Mouse (Mus musculus) thymus, adult 2 months (tissue): ENCODE results near the gene Gm48552. TPM values are rescaled to one million over a fixed set of nuclear protein-coding genes. Genes with fewer than 3 reads are reported as not detected.

Source experiments
- DNase-seq: peaks from one replicate; pipeline ENCODE4 v3.0.0; 2021
- H3K27ac ChIP-seq: fragments of 200-500 bp; 2 replicates; pipeline ENCODE4 v1.5.1; 2012; ENCODE audit warnings: low read length, control low read depth; ENCODE audit not compliant: control insufficient read depth, insufficient read depth
- H3K27me3 ChIP-seq: fragments of 200-500 bp; 2 replicates; pipeline ENCODE4 v1.6.1; 2012; ENCODE audit warnings: mild to moderate bottlenecking, low read length, moderate library complexity, mixed read lengths; ENCODE audit not compliant: control insufficient read depth, insufficient read depth
- H3K36me3 ChIP-seq: fragments of 200-500 bp; 2 replicates; pipeline ENCODE4 v1.6.1; 2012; ENCODE audit warnings: mild to moderate bottlenecking, low read length, moderate library complexity; ENCODE audit not compliant: control insufficient read depth, insufficient read depth
- H3K4me1 ChIP-seq: fragments of 200-500 bp; replicated peaks from 2 replicates; pipeline ENCODE4 v1.6.1; 2012; ENCODE audit warnings: low read length; ENCODE audit not compliant: control insufficient read depth, insufficient read depth
- H3K4me3 ChIP-seq: fragments of 200-500 bp; 2 replicates; pipeline ENCODE4 v1.5.1; 2012; ENCODE audit warnings: mild to moderate bottlenecking, low read length, control low read depth, moderate library complexity; ENCODE audit not compliant: control insufficient read depth, insufficient read depth
- CTCF ChIP-seq: fragments of 200-500 bp; IDR thresholded peaks from 2 replicates; pipeline ENCODE4 v1.5.1; 2012; ENCODE audit warnings: mild to moderate bottlenecking, control low read depth, low read length, moderate library complexity, borderline replicate concordance; ENCODE audit not compliant: control insufficient read depth, poor library complexity, insufficient read depth; ENCODE audit errors: extremely low read depth
- POLR2A ChIP-seq: fragments of 200-500 bp; IDR thresholded peaks from 2 replicates; pipeline ENCODE4 v1.6.1; 2012; ENCODE audit warnings: mild to moderate bottlenecking, low read length, control low read depth, moderate library complexity; ENCODE audit not compliant: control insufficient read depth, poor library complexity, insufficient read depth; ENCODE audit errors: extremely low read depth
- WGBS: fragments of 180-500 bp; shearing (Covaris S2); methylation state at CpG from one replicate; pipeline ENCODE4 v1.1.7; 2018; 5-methylcytosine and 5-hydroxymethylcytosine counted together
- polyA plus RNA-seq: library from polyadenylated mRNA; depleted of rRNA; stranded (reverse); fragments of >200 nt; gene quantifications from 2 replicates; pipeline ENCODE4 v1.2.3, GENCODE M21; 2012

Gene Gm48552
- polyA plus RNA-seq, 1 experiment = 8.4 TPM

- TF ChIP-seq CTCF (peak; percentile 22; the same call in 1 of the 2 replicates), POLR2A (no peak)
- H3K36me3 ChIP-seq = no peaks in the 10 kb centered on the region
- H3K4me3 ChIP-seq = no peak overlapping the region
Measured at GRCm38 (mm10) chr10:81404720-81405119, 15.9 kb downstream of the Gm48552 start.

GRCm38 (mm10) chr10:81405588-81406201, 16.9 kb downstream of the Gm48552 start:
- peak; percentile 68 for DNase-seq
- no peaks in the 10 kb centered on the region for H3K27me3 ChIP-seq
- H3K4me1 ChIP-seq = peaks cover 10% of the 10 kb centered on the region
- WGBS = 73% methylated on average over 13 of the region's 13 CpGs
- no peak overlapping the region for H3K27ac ChIP-seq
- H3K36me3 ChIP-seq = no peaks in the 10 kb centered on the region
- no peak overlapping the region for H3K4me3 ChIP-seq
- TF ChIP-seq POLR2A (no peak), CTCF (peak; percentile 74)

More at GRCm38 (mm10) chr10:81404720-81405119, 15.9 kb downstream of the Gm48552 start:
- peaks cover 10% of the 10 kb centered on the region for H3K4me1 ChIP-seq
- 47% methylated on average over 18 of the region's 18 CpGs for WGBS
- no peaks in the 10 kb centered on the region for H3K27me3 ChIP-seq
- H3K27ac ChIP-seq = no peak overlapping the region
- DNase-seq = no peak

- H3K36me3 ChIP-seq = no peaks in the 10 kb centered on the region
- 75% methylated on average over 24 of the region's 24 CpGs for WGBS
- H3K4me1 ChIP-seq = peaks cover 10% of the 10 kb centered on the region
- H3K27me3 ChIP-seq = no peaks in the 10 kb centered on the region
- no peak overlapping the region for H3K4me3 ChIP-seq
- no peak overlapping the region for H3K27ac ChIP-seq
- TF ChIP-seq CTCF = no peak
- TF ChIP-seq POLR2A = no peak
- DNase-seq = no peak
Measured at GRCm38 (mm10) chr10:81406504-81407440, 18.0 kb downstream of the Gm48552 start.

GRCm38 (mm10) chr10:81407539-81408423, 19.0 kb downstream of the Gm48552 start:
- Histone ChIP-seq H3K36me3 (no peaks in the 10 kb centered on the region), H3K27me3 (no peaks in the 10 kb centered on the region), H3K4me3 (no peak overlapping the region), H3K4me1 (peaks cover 10% of the 10 kb centered on the region), H3K27ac (no peak overlapping the region)
- DNase-seq = no peak
- 33% methylated on average over 31 of the region's 31 CpGs for WGBS
- TF ChIP-seq CTCF (0 out of 2 replicates have a peak, but pooled peaks have one; percentile 18), POLR2A (no peak)

GRCm38 (mm10) chr10:81408424-81408729, 19.6 kb downstream of the Gm48552 start:
- TF ChIP-seq POLR2A (no peak), CTCF (no peak)
- Histone ChIP-seq H3K4me3 (no peak overlapping the region), H3K4me1 (peaks cover 10% of the 10 kb centered on the region), H3K27me3 (no peaks in the 10 kb centered on the region), H3K36me3 (no peaks in the 10 kb centered on the region), H3K27ac (no peak overlapping the region)
- no peak for DNase-seq
- 89% methylated on average over 13 of the region's 13 CpGs for WGBS

GRCm38 (mm10) chr10:81408871-81409291, 20.1 kb downstream of the Gm48552 start:
- DNase-seq = peak; percentile 69
- TF ChIP-seq CTCF (peak; percentile 80; the same call in 1 of the 2 replicates), POLR2A (no peak)

More at GRCm38 (mm10) chr10:81408871-81409291, 20.1 kb downstream of the Gm48552 start:
- H3K4me1 ChIP-seq = peaks cover 14% of the 10 kb centered on the region
- no peak overlapping the region for H3K27ac ChIP-seq
- no peak overlapping the region for H3K4me3 ChIP-seq
- H3K27me3 ChIP-seq = no peaks in the 10 kb centered on the region
- WGBS = 38% methylated on average over 9 of the region's 9 CpGs
- no peaks in the 10 kb centered on the region for H3K36me3 ChIP-seq
